Mouse (Mus musculus): ENCODE data around the gene Gm4513. TPM values are rescaled to one million over a fixed set of nuclear protein-coding genes. Genes with fewer than 3 reads are reported as not detected.

The Gm4513 gene
- not detected in 2 replicates for polyA plus RNA-seq (2012; rRNA removed)

GRCm38 (mm10) chr7:20598921-20599320, at the start of gene Gm4513:
Gm4513 (minus strand) TSS chr7:20599021.

GRCm38 (mm10) chr7:20576141-20576540, 22.7 kb downstream of the Gm4513 start, which contains the start of gene Gm4141:
Gm4141 (minus strand) TSS chr7:20576241.

GRCm38 (mm10) chr7:20545657-20546056, 53.2 kb downstream of the Gm4513 start, which contains the start of gene Gm5726:
Gm5726 (minus strand) TSS chr7:20545757.

Other genes starting within 250 kb of the Gm4513 start
- gene Gm5728, start 223.6 kb downstream of the Gm4513 start, polyA plus RNA-seq (2012; rRNA removed), result not detected in 2 replicates
- gene Vmn1r100, start 181.1 kb downstream of the Gm4513 start, polyA plus RNA-seq (2012; rRNA removed), result not detected in 2 replicates
- not detected in 2 replicates for gene Vmn1r101, start 156.4 kb downstream of the Gm4513 start, polyA plus RNA-seq (2012; rRNA removed)
- not detected in 2 replicates for gene Gm10670, start 124.1 kb downstream of the Gm4513 start, polyA plus RNA-seq (2012; rRNA removed)
- not detected in 2 replicates for gene Vmn1r103, start 88.5 kb downstream of the Gm4513 start, polyA plus RNA-seq (2012; rRNA removed)
- not detected in 2 replicates for gene Vmn1r104, start 65.2 kb downstream of the Gm4513 start, polyA plus RNA-seq (2012; rRNA removed)
- gene Gm5726, start 53.3 kb downstream of the Gm4513 start, polyA plus RNA-seq (2012; rRNA removed), result not detected in 2 replicates
- not detected in 2 replicates for gene Gm4141, start 22.8 kb downstream of the Gm4513 start, polyA plus RNA-seq (2012; rRNA removed)
- gene Vmn1r107, start 69.9 kb upstream of the Gm4513 start, polyA plus RNA-seq (2012; rRNA removed), result not detected in 2 replicates
- gene Vmn1r111, start 104.2 kb upstream of the Gm4513 start, polyA plus RNA-seq (2012; rRNA removed), result not detected in 2 replicates
- not detected in 2 replicates for gene Gm10668, start 131.6 kb upstream of the Gm4513 start, polyA plus RNA-seq (2012; rRNA removed)
- not detected in 2 replicates for gene Vmn1r112, start 172.2 kb upstream of the Gm4513 start, polyA plus RNA-seq (2012; rRNA removed)
- not detected in 2 replicates for gene Vmn1r113, start 188.3 kb upstream of the Gm4513 start, polyA plus RNA-seq (2012; rRNA removed)
- not detected in 2 replicates for gene Vmn1r114, start 213.2 kb upstream of the Gm4513 start, polyA plus RNA-seq (2012; rRNA removed)
- gene Vmn1r115, start 246.0 kb upstream of the Gm4513 start, polyA plus RNA-seq (2012; rRNA removed), result not detected in 2 replicates